Mouse (Mus musculus): Measurements from ENCODE around the gene Glipr2. TPM values are rescaled to one million over a fixed set of nuclear protein-coding genes. Genes with fewer than 3 reads are reported as not detected.
A peak's percentile ranks its signal among the peaks of the same experiment; 100 is the strongest.

Glipr2 gene
- polyA plus RNA-seq, 1 experiment from 2014 or later, result 79.1 TPM

GRCm38 (mm10) chr4:43974914-43975616, 17.9 kb downstream of the Glipr2 start:
- Histone ChIP-seq H3K4me3 (ENCODE audit: low read depth, low read length) (no peak overlapping the region), H3K36me3 (ENCODE audit: control insufficient read depth, insufficient read depth, low read length) (no peaks in the 10 kb centered on the region), H3K4me2 (ENCODE audit: low read depth, low read length, severe bottlenecking) (no peak overlapping the region), H3K4me1 (replicated peaks; ENCODE audit: control insufficient read depth, insufficient read depth, low read length) (peaks cover 14% of the 10 kb centered on the region), H3K9ac (ENCODE audit: low read length) (no peak overlapping the region), H3K27me3 (ENCODE audit: control insufficient read depth, insufficient read depth, low read length) (peaks cover 3% of the 10 kb centered on the region; the same call in 1 of the 2 replicates), H3K9me3 (ENCODE audit: control insufficient read depth, low read length) (no peaks in the 10 kb centered on the region), H3K27ac (ENCODE audit: low read depth, low read length) (no peak overlapping the region)
- WGBS, result 87% methylated on average over 10 of the region's 10 CpGs
- ATAC-seq (replicated peaks; ENCODE audit: low FRiP score), result no peak
- DNase-seq (ENCODE audit: low spot score), result no peak

- Histone ChIP-seq H3K27me3 (ENCODE audit: control insufficient read depth, insufficient read depth, low read length) (peaks cover 3% of the 10 kb centered on the region; the same call in 1 of the 2 replicates), H3K4me3 (ENCODE audit: low read depth, low read length) (no peak overlapping the region), H3K9me3 (ENCODE audit: control insufficient read depth, low read length) (no peaks in the 10 kb centered on the region), H3K4me2 (ENCODE audit: low read depth, low read length, severe bottlenecking) (no peak overlapping the region), H3K9ac (ENCODE audit: low read length) (no peak overlapping the region), H3K27ac (ENCODE audit: low read depth, low read length) (no peak overlapping the region), H3K4me1 (replicated peaks; ENCODE audit: control insufficient read depth, insufficient read depth, low read length) (peaks cover 14% of the 10 kb centered on the region), H3K36me3 (ENCODE audit: control insufficient read depth, insufficient read depth, low read length) (no peaks in the 10 kb centered on the region)
- ATAC-seq (replicated peaks; ENCODE audit: low FRiP score) (no peak), DNase-seq (ENCODE audit: low spot score) (no peak)
- 85% methylated on average over 6 of the region's 6 CpGs for WGBS
Measured at GRCm38 (mm10) chr4:43976223-43976740, 19.1 kb downstream of the Glipr2 start.

- no peak overlapping the region for H3K4me2 ChIP-seq (ENCODE audit: low read depth, low read length, severe bottlenecking)
- no peak overlapping the region for H3K4me3 ChIP-seq (ENCODE audit: low read depth, low read length)
- H3K9ac ChIP-seq (ENCODE audit: low read length), result no peak overlapping the region
- peaks cover 7% of the 10 kb centered on the region; the same call in 1 of the 2 replicates for H3K4me1 ChIP-seq (replicated peaks; ENCODE audit: control insufficient read depth, insufficient read depth, low read length)
- WGBS, result 13% methylated on average over 17 of the region's 17 CpGs
- DNase-seq (ENCODE audit: low spot score), result peak; percentile 58
- peaks cover 3% of the 10 kb centered on the region; the same call in 1 of the 2 replicates for H3K27me3 ChIP-seq (ENCODE audit: control insufficient read depth, insufficient read depth, low read length)
- H3K27ac ChIP-seq (ENCODE audit: low read depth, low read length), result no peak overlapping the region; the same call in 1 of the 2 replicates
- no peaks in the 10 kb centered on the region for H3K9me3 ChIP-seq (ENCODE audit: control insufficient read depth, low read length)
- no peaks in the 10 kb centered on the region for H3K36me3 ChIP-seq (ENCODE audit: control insufficient read depth, insufficient read depth, low read length)
- ATAC-seq (replicated peaks; ENCODE audit: low FRiP score), result 0 out of 2 replicates have a peak, but pooled peaks have one; percentile 43
Measured at GRCm38 (mm10) chr4:43978521-43979443, 21.6 kb downstream of the Glipr2 start.

DNA sequence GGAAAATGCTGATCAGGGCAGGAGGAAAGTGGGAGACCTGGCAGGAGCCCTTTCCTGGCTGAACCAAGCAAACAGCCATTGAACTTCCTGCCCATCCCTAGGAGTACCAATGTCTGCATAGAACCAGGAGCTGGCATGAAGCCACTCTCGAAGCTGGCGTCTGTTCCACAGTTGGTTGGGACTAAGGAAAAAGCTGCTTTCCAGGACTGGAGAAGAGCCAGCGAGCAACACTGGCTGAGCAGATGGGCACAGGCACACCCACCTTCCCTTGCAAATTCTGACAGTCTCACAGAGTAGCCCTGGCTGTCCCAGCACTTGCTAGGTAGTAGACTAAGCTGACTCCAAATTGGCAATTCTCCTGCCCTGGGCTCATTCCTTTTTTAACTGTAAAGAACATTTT, 22.5 kb downstream of the Glipr2 start:
- ATAC-seq (replicated peaks; ENCODE audit: low FRiP score) (no peak), DNase-seq (ENCODE audit: low spot score) (peak; percentile 39)
- no peak overlapping the region for H3K27ac ChIP-seq (ENCODE audit: low read depth, low read length)
- H3K36me3 ChIP-seq (ENCODE audit: control insufficient read depth, insufficient read depth, low read length), result no peaks in the 10 kb centered on the region
- H3K9me3 ChIP-seq (ENCODE audit: control insufficient read depth, low read length), result no peaks in the 10 kb centered on the region
- H3K9ac ChIP-seq (ENCODE audit: low read length), result no peak overlapping the region
- peaks cover 7% of the 10 kb centered on the region; the same call in 1 of the 2 replicates for H3K4me1 ChIP-seq (replicated peaks; ENCODE audit: control insufficient read depth, insufficient read depth, low read length)
- 80% methylated on average over 3 of the region's 3 CpGs for WGBS
- no peak overlapping the region for H3K4me2 ChIP-seq (ENCODE audit: low read depth, low read length, severe bottlenecking)
- no peak overlapping the region for H3K4me3 ChIP-seq (ENCODE audit: low read depth, low read length)
- H3K27me3 ChIP-seq (ENCODE audit: control insufficient read depth, insufficient read depth, low read length), result peaks cover 3% of the 10 kb centered on the region; the same call in 1 of the 2 replicates

DNA sequence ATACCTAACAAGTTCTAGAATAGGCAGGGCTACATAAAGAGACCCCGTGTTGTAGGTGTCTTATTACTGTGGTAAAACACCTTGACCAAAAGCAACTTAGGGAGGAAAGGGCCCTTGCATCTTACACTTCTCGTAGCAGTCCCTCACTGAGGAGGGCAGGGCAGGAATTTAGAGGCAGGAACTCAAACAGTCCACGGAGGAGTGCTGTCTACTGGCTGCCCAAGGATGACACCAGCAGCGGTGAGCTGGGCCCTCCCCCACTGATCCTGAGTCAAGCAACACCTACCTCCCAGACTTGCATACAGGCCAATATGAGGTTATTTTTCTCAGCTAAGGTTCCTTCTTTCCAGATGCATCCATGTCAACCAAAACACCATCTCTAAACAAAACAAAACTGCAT, 23.0 kb downstream of the Glipr2 start:
- Histone ChIP-seq H3K4me2 (ENCODE audit: low read depth, low read length, severe bottlenecking) (no peak overlapping the region), H3K9me3 (ENCODE audit: control insufficient read depth, low read length) (no peaks in the 10 kb centered on the region), H3K4me3 (ENCODE audit: low read depth, low read length) (no peak overlapping the region), H3K27me3 (ENCODE audit: control insufficient read depth, insufficient read depth, low read length) (peaks cover 3% of the 10 kb centered on the region; the same call in 1 of the 2 replicates), H3K9ac (ENCODE audit: low read length) (no peak overlapping the region), H3K27ac (ENCODE audit: low read depth, low read length) (no peak overlapping the region), H3K4me1 (replicated peaks; ENCODE audit: control insufficient read depth, insufficient read depth, low read length) (peaks cover 7% of the 10 kb centered on the region; the same call in 1 of the 2 replicates), H3K36me3 (ENCODE audit: control insufficient read depth, insufficient read depth, low read length) (no peaks in the 10 kb centered on the region)
- DNase-seq (ENCODE audit: low spot score), result no peak
- no peak for ATAC-seq (replicated peaks; ENCODE audit: low FRiP score)
- WGBS, result 91% methylated on average over 4 of the region's 4 CpGs

DNA sequence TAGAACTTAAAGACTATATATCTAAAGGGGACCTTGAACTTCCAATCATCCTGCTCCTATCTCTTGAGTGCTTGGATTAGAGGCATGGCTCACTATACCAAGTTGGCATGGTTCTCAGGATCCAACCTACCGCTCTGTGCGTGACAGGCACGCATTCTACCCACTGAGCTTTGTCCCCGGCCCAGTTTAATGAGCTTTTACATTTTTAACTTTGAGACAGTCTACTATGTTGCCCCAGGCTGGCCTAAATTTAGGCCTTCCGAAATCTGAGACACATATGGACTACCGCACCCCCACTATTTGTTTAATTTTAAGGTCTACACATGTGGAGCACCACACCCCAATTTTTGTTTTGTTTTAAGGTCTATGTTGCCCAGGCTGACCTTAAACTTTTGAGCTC, 23.6 kb downstream of the Glipr2 start:
- no peak for ATAC-seq (replicated peaks; ENCODE audit: low FRiP score)
- no peak overlapping the region for H3K27ac ChIP-seq (ENCODE audit: low read depth, low read length)
- no peaks in the 10 kb centered on the region for H3K9me3 ChIP-seq (ENCODE audit: control insufficient read depth, low read length)
- DNase-seq (ENCODE audit: low spot score), result no peak
- H3K27me3 ChIP-seq (ENCODE audit: control insufficient read depth, insufficient read depth, low read length), result peaks cover 3% of the 10 kb centered on the region; the same call in 1 of the 2 replicates
- H3K36me3 ChIP-seq (ENCODE audit: control insufficient read depth, insufficient read depth, low read length), result no peaks in the 10 kb centered on the region
- H3K4me1 ChIP-seq (replicated peaks; ENCODE audit: control insufficient read depth, insufficient read depth, low read length), result peaks cover 7% of the 10 kb centered on the region; the same call in 1 of the 2 replicates
- WGBS, result 92% methylated on average over 6 of the region's 6 CpGs
- H3K4me2 ChIP-seq (ENCODE audit: low read depth, low read length, severe bottlenecking), result no peak overlapping the region
- H3K4me3 ChIP-seq (ENCODE audit: low read depth, low read length), result no peak overlapping the region
- H3K9ac ChIP-seq (ENCODE audit: low read length), result no peak overlapping the region

DNA sequence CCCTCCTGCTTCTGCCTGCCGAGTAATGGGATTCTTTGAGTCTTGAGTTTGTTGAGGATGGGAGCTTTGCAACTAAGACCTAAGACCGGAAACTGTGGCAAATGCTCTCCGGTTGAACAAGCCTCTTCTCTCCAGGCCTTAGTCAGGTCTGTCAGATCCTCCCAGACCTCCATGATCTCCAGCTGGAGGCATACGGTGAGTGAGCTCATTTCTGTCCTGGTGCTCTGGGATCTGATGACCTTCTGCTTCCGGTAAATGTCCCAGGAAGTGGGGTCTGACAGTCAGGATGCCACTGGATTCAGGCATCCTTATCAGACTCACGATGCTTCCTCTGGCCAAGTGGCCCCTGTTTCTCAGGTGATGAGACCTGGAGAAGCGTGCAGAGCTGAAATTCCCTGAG, 24.1 kb downstream of the Glipr2 start:
- peaks cover 3% of the 10 kb centered on the region; the same call in 1 of the 2 replicates for H3K27me3 ChIP-seq (ENCODE audit: control insufficient read depth, insufficient read depth, low read length)

GRCm38 (mm10) chr4:43982053-43982732, 25.0 kb downstream of the Glipr2 start:
- peak; percentile 97 for DNase-seq (ENCODE audit: low spot score)
- Histone ChIP-seq H3K4me1 (replicated peaks; ENCODE audit: control insufficient read depth, insufficient read depth, low read length) (peaks cover 7% of the 10 kb centered on the region; the same call in 1 of the 2 replicates), H3K9ac (ENCODE audit: low read length) (peak overlapping the region; percentile 64), H3K27me3 (ENCODE audit: control insufficient read depth, insufficient read depth, low read length) (peaks cover 3% of the 10 kb centered on the region; the same call in 1 of the 2 replicates), H3K9me3 (ENCODE audit: control insufficient read depth, low read length) (no peaks in the 10 kb centered on the region), H3K27ac (ENCODE audit: low read depth, low read length) (no peak overlapping the region), H3K36me3 (ENCODE audit: control insufficient read depth, insufficient read depth, low read length) (no peaks in the 10 kb centered on the region), H3K4me3 (ENCODE audit: low read depth, low read length) (peak overlapping the region; percentile 23), H3K4me2 (ENCODE audit: low read depth, low read length, severe bottlenecking) (peak overlapping the region; percentile 61)
- peak; percentile 90 for ATAC-seq (replicated peaks; ENCODE audit: low FRiP score)
- 2% methylated on average over 24 of the region's 24 CpGs for WGBS

More for the DNA sequence above, 24.1 kb downstream of the Glipr2 start:
- WGBS, result 92% methylated on average over 7 of the region's 7 CpGs
- no peak overlapping the region for H3K4me2 ChIP-seq (ENCODE audit: low read depth, low read length, severe bottlenecking)
- H3K4me1 ChIP-seq (replicated peaks; ENCODE audit: control insufficient read depth, insufficient read depth, low read length), result peaks cover 7% of the 10 kb centered on the region; the same call in 1 of the 2 replicates
- no peak overlapping the region for H3K4me3 ChIP-seq (ENCODE audit: low read depth, low read length)
- no peak overlapping the region for H3K9ac ChIP-seq (ENCODE audit: low read length)
- ATAC-seq (replicated peaks; ENCODE audit: low FRiP score) (no peak), DNase-seq (ENCODE audit: low spot score) (no peak)
- no peaks in the 10 kb centered on the region for H3K36me3 ChIP-seq (ENCODE audit: control insufficient read depth, insufficient read depth, low read length)
- no peak overlapping the region for H3K27ac ChIP-seq (ENCODE audit: low read depth, low read length)
- H3K9me3 ChIP-seq (ENCODE audit: control insufficient read depth, low read length), result no peaks in the 10 kb centered on the region

Data from forebrain, embryonic 11.5 days (tissue).